Mouse (Mus musculus): ENCODE measurements around the gene Pip4k2a. TPM values are rescaled to one million over a fixed set of nuclear protein-coding genes. Genes with fewer than 3 reads are reported as not detected.

Gene Pip4k2a
- 6.4 and 9.5 TPM in 2 replicates for polyA plus RNA-seq (2015; fragmentation: Nextera tagmentation; extraction: Ambion mirVana)

GRCm38 (mm10) chr2:18998054-18998478 lies at the start of gene Pip4k2a, which contains the start of gene 4930426L09Rik:
Gene Pip4k2a, minus strand, starts transcription at chr2:18998126.
Gene 4930426L09Rik, plus strand, starts transcription at chr2:18998343.

Other genes with a start within 250 kb of the Pip4k2a start
- gene 4930426L09Rik, start 217 bp upstream of the Pip4k2a start, polyA plus RNA-seq (2015; fragmentation: Nextera tagmentation; extraction: Ambion mirVana), result 0.28 and 0.54 TPM in 2 replicates
- gene Armc3, start 201.2 kb upstream of the Pip4k2a start, polyA plus RNA-seq (2015; fragmentation: Nextera tagmentation; extraction: Ambion mirVana), result 0.32 and 0.46 TPM in 2 replicates

Measured in adrenal gland, postnatal 0 days (tissue).